8 mouse cellular contexts compared by ENCODE assay signal in genomic region chr11:46065201-46066011, GRCm38 (mm10). TPM values are rescaled to one million over a fixed set of nuclear protein-coding genes. Genes with fewer than 3 reads are reported as not detected.
A peak's percentile ranks its signal among the peaks of the same experiment; 100 is the strongest.
DNase-seq lines count a peak whose midpoint lies in the region; ATAC-seq and TF ChIP-seq lines count a peak whose summit lies in the region.

No protein-coding gene starts in this region.

- no peaks in the 10 kb centered on the region for H3K9me3 ChIP-seq in intestine, embryonic 16.5 days (ENCODE audit: control insufficient read depth, low read length)
- H3K9me3 ChIP-seq in liver, embryonic 14.5 days (ENCODE audit: control insufficient read depth, low read length) = no peaks in the 10 kb centered on the region
- no peaks in the 10 kb centered on the region for H3K9me3 ChIP-seq in neural tube, embryonic 15.5 days (replicated peaks)

- no peak for TF ChIP-seq EP300 in liver, embryonic 14.5 days (IDR thresholded peaks at IDR 0.05; ENCODE audit: low read depth)

- peak overlapping the region; percentile 80 for H3K27ac ChIP-seq in intestine, embryonic 16.5 days (ENCODE audit: low read length)
- H3K27ac ChIP-seq in liver, embryonic 14.5 days = no peak overlapping the region
- H3K27ac ChIP-seq in neural tube, embryonic 15.5 days (replicated peaks) = peak overlapping the region; percentile 41

- 42% methylated on average over 21 of the region's 21 CpGs for WGBS in intestine, embryonic 16.5 days
- 40% methylated on average over 21 of the region's 21 CpGs for WGBS in liver, embryonic 14.5 days (ENCODE audit: insufficient replicate concordance)
- WGBS in neural tube, embryonic 15.5 days = 51% methylated on average over 21 of the region's 21 CpGs

- no peak for TF ChIP-seq CTCF in liver, embryonic 14.5 days (IDR thresholded peaks at IDR 0.05; ENCODE audit: low read depth)

- H3K4me3 ChIP-seq in intestine, embryonic 16.5 days (ENCODE audit: low read length) = no peak overlapping the region
- no peak overlapping the region for H3K4me3 ChIP-seq in liver, embryonic 14.5 days (ENCODE audit: insufficient read depth in 1 of 2, low read depth in 2 of 2, low read length in 2 of 2)
- no peak overlapping the region for H3K4me3 ChIP-seq in neural tube, embryonic 15.5 days (replicated peaks)

- no peak overlapping the region for H3K9ac ChIP-seq in intestine, embryonic 16.5 days (ENCODE audit: low read depth, low read length)
- no peak overlapping the region for H3K9ac ChIP-seq in liver, embryonic 14.5 days (replicated peaks)
- no peak overlapping the region for H3K9ac ChIP-seq in neural tube, embryonic 15.5 days (replicated peaks)

- H3K27me3 ChIP-seq in intestine, embryonic 16.5 days (replicated peaks; ENCODE audit: control insufficient read depth, insufficient read depth, low read length) = no peaks in the 10 kb centered on the region
- peaks cover 7% of the 10 kb centered on the region for H3K27me3 ChIP-seq in liver, embryonic 14.5 days (ENCODE audit: control insufficient read depth, insufficient read depth, low read length)
- no peaks in the 10 kb centered on the region for H3K27me3 ChIP-seq in neural tube, embryonic 15.5 days (replicated peaks)

- H3K4me1 ChIP-seq in intestine, embryonic 16.5 days (ENCODE audit: control insufficient read depth, insufficient read depth, low read length) = peaks cover 30% of the 10 kb centered on the region
- peaks cover 4 to 13% of the 10 kb centered on the region in 2 experiments; a peak in 3 of 4 replicates for H3K4me1 ChIP-seq in liver, embryonic 14.5 days (replicated peaks; ENCODE audit: control insufficient read depth in 2 of 2, insufficient read depth in 2 of 2, low read length in 1 of 2)
- H3K4me1 ChIP-seq in neural tube, embryonic 15.5 days = peaks cover 32% of the 10 kb centered on the region

- H3K4me2 ChIP-seq in intestine, embryonic 16.5 days (ENCODE audit: low read depth, low read length) = no peak overlapping the region
- no peak overlapping the region for H3K4me2 ChIP-seq in liver, embryonic 14.5 days (ENCODE audit: low read depth)
- H3K4me2 ChIP-seq in neural tube, embryonic 15.5 days = no peak overlapping the region

- ATAC-seq in intestine, embryonic 16.5 days = peak; percentile 69
- peak; percentile 67 for ATAC-seq in liver, embryonic 14.5 days (ENCODE audit: insufficient read depth)
- peak; percentile 51; the same call in 1 of the 2 replicates for ATAC-seq in neural tube, embryonic 15.5 days (ENCODE audit: low FRiP score)

- peak; percentile 34 for DNase-seq in right cerebral cortex, adult 18-20 months
- DNase-seq in right cerebral cortex, adult 2 months (ENCODE audit: low spot score in 2 of 2) = no peak
- peak; percentile 78 to 82 for DNase-seq in cerebellum, postnatal 10 days
- peak; percentile 99 for DNase-seq in heart, adult 11 months
- no peak for DNase-seq in liver, embryonic 14.5 days (ENCODE audit: low read depth in 3 of 3, low spot score in 3 of 3)
- DNase-seq in spleen, adult 18-20 months = no peak

- no peaks in the 10 kb centered on the region for H3K36me3 ChIP-seq in intestine, embryonic 16.5 days (ENCODE audit: control insufficient read depth, insufficient read depth, low read length)
- H3K36me3 ChIP-seq in liver, embryonic 14.5 days (replicated peaks; ENCODE audit: control insufficient read depth, insufficient read depth, low read depth) = no peaks in the 10 kb centered on the region
- H3K36me3 ChIP-seq in neural tube, embryonic 15.5 days = peaks cover 4% of the 10 kb centered on the region; the same call in 1 of the 2 replicates

RNA-seq across cellular contexts. Expression of gene Adam19, which starts 9.6 kb away (rescaled TPM):
- polyA plus RNA-seq in intestine, embryonic 16.5 days (2015; fragmentation: Nextera tagmentation; extraction: Ambion mirVana) = 12.0 and 12.7 TPM in 2 replicates
- 1.1 and 1.2 TPM in 2 replicates for polyA plus RNA-seq in liver, embryonic 14.5 days (2012; rRNA removed)
- 0.60 and 0.69 TPM in 2 replicates for polyA plus RNA-seq in liver, embryonic 14.5 days (2014; fragmentation: Nextera tagmentation; extraction: Ambion mirVana)
- polyA plus RNA-seq in neural tube, embryonic 15.5 days (2015; fragmentation: Nextera tagmentation; extraction: Ambion mirVana) = 13.7 and 16.8 TPM in 2 replicates

RNA-seq across cellular contexts. Expression of gene Gm12166, which starts 13.3 kb away (rescaled TPM):
- 5.5 and 5.8 TPM in 2 replicates for polyA plus RNA-seq in intestine, embryonic 16.5 days (2015; fragmentation: Nextera tagmentation; extraction: Ambion mirVana)
- 2.6 and 2.8 TPM in 2 replicates for polyA plus RNA-seq in liver, embryonic 14.5 days (2012; rRNA removed)
- polyA plus RNA-seq in liver, embryonic 14.5 days (2014; fragmentation: Nextera tagmentation; extraction: Ambion mirVana) = 4.1 and 4.7 TPM in 2 replicates
- 4.5 and 6.6 TPM in 2 replicates for polyA plus RNA-seq in neural tube, embryonic 15.5 days (2015; fragmentation: Nextera tagmentation; extraction: Ambion mirVana)

Comparison
In these comparisons a context has a peak if more than half of its experiments do, and no peak if none do; other contexts are left out.
1. DNase-seq: peak in right cerebral cortex, adult 18-20 months (single experiment), cerebellum, postnatal 10 days (2 of 2) and heart, adult 11 months (single experiment); none in right cerebral cortex, adult 2 months (0 of 2), liver, embryonic 14.5 days (0 of 3) and spleen, adult 18-20 months (0 of 2).
2. Peak in every context shown above with its lines, with median percentiles within 50 percentile points of each other: ATAC-seq.